Mouse (Mus musculus) CH12.LX (cell line): ENCODE results near the gene Cpne5. TPM values are rescaled to one million over a fixed set of nuclear protein-coding genes. Genes with fewer than 3 reads are reported as not detected.

ENCODE experiments used
- DNase-seq: peaks from one replicate; pipeline ENCODE4 v3.0.0-alpha.2; 2013; ENCODE audit errors: extremely low read depth
- H3K27ac ChIP-seq: 2 replicates; pipeline ENCODE4 v1.5.1; 2012; ENCODE audit warnings: low read depth, mild to moderate bottlenecking, control low read depth, moderate library complexity; ENCODE audit not compliant: insufficient read depth
- H3K27me3 ChIP-seq: replicated peaks from 2 replicates; pipeline ENCODE3; 2012; ENCODE audit warnings: inconsistent platforms
- H3K36me3 ChIP-seq, 2 experiments: replicated peaks in 1 of 2; 2 replicates each; pipeline versions ENCODE3 to v1.6.1; 2012; ENCODE audit warnings: inconsistent platforms in 1 of 2, low read length in 1 of 2, mild to moderate bottlenecking in 1 of 2, mixed read lengths in 1 of 2, moderate library complexity in 1 of 2; ENCODE audit not compliant: control insufficient read depth in 1 of 2, insufficient read depth in 1 of 2
- H3K4me1 ChIP-seq, 2 experiments: 2 replicates each; pipeline ENCODE4 v1.6.1; 2012; ENCODE audit warnings: inconsistent platforms in 1 of 2, moderate library complexity in 1 of 2; ENCODE audit not compliant: insufficient read depth in 2 of 2, control insufficient read depth in 1 of 2
- H3K4me2 ChIP-seq: 2 replicates; pipeline ENCODE4 v1.6.1; 2012; ENCODE audit warnings: low read depth, mild to moderate bottlenecking, control low read depth; ENCODE audit not compliant: poor library complexity, insufficient read depth, severe bottlenecking
- H3K4me3 ChIP-seq, 3 experiments: fragments of 150-350 bp in 1 of 3; sonication (generic) in 1 of 3; replicated peaks in 1 of 3; 2 replicates each; pipeline versions ENCODE3 to v1.5.1; 2011 to 2012; ENCODE audit warnings: low read depth in 2 of 3, low read length in 2 of 3, mild to moderate bottlenecking in 2 of 3, moderate library complexity in 2 of 3, control low read depth in 1 of 3, improper control_type of control experiment in 1 of 3, inconsistent platforms in 1 of 3, mixed read lengths in 1 of 3; ENCODE audit not compliant: poor library complexity in 1 of 3
- H3K79me2 ChIP-seq: replicated peaks from 2 replicates; pipeline ENCODE4 v1.6.1; 2012; ENCODE audit warnings: mild to moderate bottlenecking, moderate library complexity; ENCODE audit not compliant: control insufficient read depth, poor library complexity, insufficient read depth, severe bottlenecking; ENCODE audit errors: extremely low read depth
- H3K9ac ChIP-seq: 2 replicates; pipeline ENCODE4 v1.6.1; 2012; ENCODE audit warnings: low read depth, mild to moderate bottlenecking, control low read depth, moderate library complexity; ENCODE audit not compliant: insufficient read depth
- H3K9me3 ChIP-seq: replicated peaks from 2 replicates; pipeline ENCODE3; 2012; ENCODE audit warnings: low read length, inconsistent platforms, mixed read lengths
- CHD2 ChIP-seq: IDR thresholded peaks from 2 replicates; pipeline ENCODE4 v1.6.1; 2011; ENCODE audit warnings: low read length, improper control_type of control experiment
- GABPA ChIP-seq: IDR thresholded peaks from 2 replicates; pipeline ENCODE4 v1.6.1; 2012; ENCODE audit warnings: low read depth, low read length, improper control_type of control experiment, inconsistent platforms; ENCODE audit not compliant: insufficient replicate concordance
- MAZ ChIP-seq: IDR thresholded peaks from 2 replicates; pipeline ENCODE4 v1.6.1; 2012; ENCODE audit warnings: low read depth, mild to moderate bottlenecking, inconsistent platforms, low read length, improper control_type of control experiment, moderate library complexity
- NRF1 ChIP-seq: IDR thresholded peaks from 2 replicates; pipeline ENCODE4 v1.6.1; 2014; ENCODE audit warnings: low read depth, mild to moderate bottlenecking, inconsistent platforms, low read length, improper control_type of control experiment, moderate library complexity
- RAD21 ChIP-seq: IDR thresholded peaks from 2 replicates; pipeline ENCODE4 v1.6.1; 2011; ENCODE audit warnings: low read depth, mild to moderate bottlenecking, low read length, improper control_type of control experiment, moderate library complexity
- SIN3A ChIP-seq: IDR thresholded peaks from 2 replicates; pipeline ENCODE4 v1.6.1; 2012; ENCODE audit warnings: low read length, improper control_type of control experiment, inconsistent platforms
- TCF12 ChIP-seq: IDR thresholded peaks from 2 replicates; pipeline ENCODE4 v1.6.1; 2014; ENCODE audit warnings: low read depth, mild to moderate bottlenecking, inconsistent platforms, low read length, improper control_type of control experiment
- UBTF ChIP-seq: IDR thresholded peaks from 2 replicates; pipeline ENCODE4 v1.6.1; 2012; ENCODE audit warnings: low read depth, mild to moderate bottlenecking, inconsistent platforms, low read length, improper control_type of control experiment, moderate library complexity
- ZMIZ1 ChIP-seq: IDR thresholded peaks from 2 replicates; pipeline ENCODE4 v1.6.1; 2012; ENCODE audit warnings: low read depth, mild to moderate bottlenecking, inconsistent platforms, low read length, improper control_type of control experiment
- ZNF384 ChIP-seq: IDR thresholded peaks from 2 replicates; pipeline ENCODE4 v1.6.1; 2012; ENCODE audit warnings: low read depth, low read length, improper control_type of control experiment, inconsistent platforms
- dilution Hi-C: fragments of 300-500 bp; cut with MboI; formaldehyde crosslinking; loops from 2 replicates; pipeline ENCODE4 v1.14.3; 2020; ENCODE audit warnings: low sequenced_read_pairs; ENCODE audit not compliant: extremely low pct_unique_long_range_greater_than_20kb, extremely low pct_ligation_motif_present
- in situ Hi-C: fragments of 300-500 bp; cut with MboI; formaldehyde crosslinking; loops from 3 replicates; pipeline ENCODE4 v1.14.3; 2019; ENCODE audit warnings: low sequenced_read_pairs, low pct_ligation_motif_present, low pct_unique_long_range_greater_than_20kb, mixed read lengths
- polyA plus RNA-seq: library from polyadenylated mRNA; unstranded; fragments of >175 nt; gene quantifications from 2 replicates; pipeline ENCODE4 v1.2.1, GENCODE M21; 2012; ENCODE audit warnings: low read depth; ENCODE audit not compliant: insufficient read length
- total RNA-seq, 2 experiments: library from RNA; depleted of rRNA; stranded (reverse); fragments of 300-350 nt in 1 of 2; fragments of >200 nt in 1 of 2; gene quantifications; 2 replicates each; pipeline ENCODE4 v1.2.3; 2012 to 2014

Cpne5 gene
- total and polyA plus RNA-seq, 3 experiments: 0.68 to 1.9 (median 1.3) TPM

GRCm38 (mm10) chr17:29188989-29189388, 49.0 kb downstream of the Cpne5 start:
- Histone ChIP-seq H3K4me3 (no peak overlapping the region), H3K9me3 (no peaks in the 10 kb centered on the region), H3K4me1 (peaks cover 17 to 25% of the 10 kb centered on the region in 2 experiments), H3K27ac (no peak overlapping the region), H3K4me2 (no peak overlapping the region), H3K36me3 (no peaks in the 10 kb centered on the region), H3K27me3 (no peaks in the 10 kb centered on the region), H3K9ac (no peak overlapping the region), H3K79me2 (no peaks in the 10 kb centered on the region)
- in situ Hi-C loops: no loop called here
- dilution Hi-C loops: no loop called here
- no peak for DNase-seq
- TF ChIP-seq UBTF (no peak), MAZ (no peak), TCF12 (no peak)

GRCm38 (mm10) chr17:29186989-29187859, 50.7 kb downstream of the Cpne5 start:
- no peaks in the 10 kb centered on the region for H3K79me2 ChIP-seq
- no peak overlapping the region for H3K9ac ChIP-seq
- in situ Hi-C loops: no loop called here
- H3K27ac ChIP-seq: no peak overlapping the region
- no peak overlapping the region for H3K4me3 ChIP-seq
- dilution Hi-C loops: no loop called here
- peaks cover 3% of the 10 kb centered on the region for H3K27me3 ChIP-seq
- H3K36me3 ChIP-seq: no peaks in the 10 kb centered on the region
- H3K4me1 ChIP-seq: peaks cover 24 to 25% of the 10 kb centered on the region in 2 experiments; a peak in 3 of 4 replicates
- DNase-seq: no peak
- no peak for TF ChIP-seq GABPA
- no peak for TF ChIP-seq NRF1
- no peaks in the 10 kb centered on the region for H3K9me3 ChIP-seq
- H3K4me2 ChIP-seq: no peak overlapping the region

GRCm38 (mm10) chr17:29185376-29186046, 52.5 kb downstream of the Cpne5 start:
- no peaks in the 10 kb centered on the region for H3K36me3 ChIP-seq
- peaks cover 7% of the 10 kb centered on the region for H3K27me3 ChIP-seq
- peaks cover 23 to 29% of the 10 kb centered on the region in 2 experiments; a peak in 3 of 4 replicates for H3K4me1 ChIP-seq
- dilution Hi-C loops: no loop called here
- in situ Hi-C loops: no loop called here
- no peak overlapping the region for H3K4me2 ChIP-seq
- no peak for TF ChIP-seq RAD21
- TF ChIP-seq SIN3A: no peak
- TF ChIP-seq ZNF384: no peak
- no peak for TF ChIP-seq CHD2
- TF ChIP-seq GABPA: no peak
- TF ChIP-seq ZMIZ1: no peak
- no peaks in the 10 kb centered on the region for H3K79me2 ChIP-seq
- no peak overlapping the region for H3K4me3 ChIP-seq
- H3K9me3 ChIP-seq: no peaks in the 10 kb centered on the region
- no peak overlapping the region for H3K27ac ChIP-seq
- H3K9ac ChIP-seq: no peak overlapping the region
- no peak for DNase-seq
